Mouse (Mus musculus): ENCODE results near the gene Plcb4.

Gene Plcb4

DNA sequence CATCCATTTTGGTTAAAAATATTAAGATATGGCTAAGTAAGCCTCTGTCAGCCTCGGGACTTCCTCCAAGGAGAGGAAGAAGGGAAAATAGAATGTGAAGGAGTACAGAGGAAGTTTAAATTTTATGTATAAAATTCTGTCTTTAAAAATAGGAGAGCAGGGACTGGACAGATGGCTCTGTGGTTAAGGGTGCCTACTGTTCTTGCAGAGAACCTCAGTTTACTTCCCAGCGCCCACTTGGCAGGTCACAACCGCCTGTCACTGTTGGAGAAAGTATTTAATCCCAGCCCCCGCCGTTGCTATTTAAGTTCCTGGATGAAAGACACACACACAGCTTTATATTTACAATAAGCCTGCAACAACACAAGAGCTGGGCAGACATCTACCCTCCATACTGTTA, 347.5 kb downstream of the Plcb4 start:
- DNase-seq (ENCODE audit: low spot score), result no peak

DNA sequence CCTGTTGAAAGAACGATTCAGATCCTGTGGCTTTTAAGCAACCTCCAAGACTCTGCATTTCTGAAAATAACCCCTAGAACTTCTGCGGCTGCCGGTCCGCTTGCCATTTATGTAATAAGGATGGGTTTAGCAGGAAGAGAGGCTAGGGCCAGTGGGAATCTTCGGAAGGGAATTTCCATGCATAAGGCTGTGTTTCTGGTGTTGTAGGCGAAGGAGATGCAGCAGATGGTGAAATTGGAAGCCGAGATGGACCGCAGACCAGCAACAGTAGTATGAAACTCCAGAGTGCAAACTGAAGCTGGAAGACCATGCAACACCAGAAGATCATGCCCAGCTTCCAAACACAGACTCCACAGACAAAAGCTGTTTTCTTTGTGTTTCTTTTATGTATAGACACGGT, 353.9 kb downstream of the Plcb4 start:
- DNase-seq (ENCODE audit: low spot score), result no peak

GRCm38 (mm10) chr2:136048464-136048863, 389.7 kb downstream of the Plcb4 start:
- no peak for DNase-seq (ENCODE audit: low spot score)

DNA sequence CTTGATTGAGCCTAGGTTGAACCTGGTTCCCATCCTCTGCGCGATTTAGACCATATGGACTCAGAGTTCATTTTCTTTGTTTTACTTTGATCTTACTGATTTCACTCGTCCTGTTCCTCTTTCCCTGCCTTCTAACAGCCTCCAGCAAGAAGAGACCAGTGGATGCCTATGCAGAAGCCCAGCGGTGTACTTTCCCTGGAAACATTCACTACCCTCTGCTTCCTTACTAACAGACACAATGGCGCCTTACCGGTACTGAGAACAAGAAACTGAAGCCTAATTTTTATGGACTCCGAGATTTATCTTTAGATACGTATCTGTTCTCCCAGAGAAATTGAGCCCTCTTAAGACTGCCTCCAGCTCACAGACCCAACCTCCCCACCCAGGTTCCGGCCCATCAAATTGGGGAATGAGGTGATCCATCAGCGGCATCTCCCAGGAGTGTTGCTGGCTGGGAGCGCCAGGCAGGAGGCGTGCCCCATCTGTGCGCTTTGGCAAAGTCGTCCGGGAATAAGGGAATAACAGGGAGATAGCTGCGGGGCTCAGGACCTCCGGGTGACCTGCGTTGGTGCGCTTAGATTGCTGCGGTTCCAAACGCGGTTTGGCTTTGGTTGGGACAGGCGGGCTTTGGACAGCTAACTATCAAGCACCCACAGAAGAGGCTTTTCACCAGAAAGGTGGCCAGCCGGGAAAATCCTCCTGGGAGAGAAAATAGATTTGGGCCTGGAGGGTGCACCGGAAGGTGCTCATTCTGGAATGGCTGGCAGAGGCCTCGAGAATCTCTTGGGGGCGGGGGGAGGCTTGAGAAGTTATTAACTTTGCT, 392.2 kb downstream of the Plcb4 start:
- peak; percentile 39 for DNase-seq (ENCODE audit: low spot score)

DNA sequence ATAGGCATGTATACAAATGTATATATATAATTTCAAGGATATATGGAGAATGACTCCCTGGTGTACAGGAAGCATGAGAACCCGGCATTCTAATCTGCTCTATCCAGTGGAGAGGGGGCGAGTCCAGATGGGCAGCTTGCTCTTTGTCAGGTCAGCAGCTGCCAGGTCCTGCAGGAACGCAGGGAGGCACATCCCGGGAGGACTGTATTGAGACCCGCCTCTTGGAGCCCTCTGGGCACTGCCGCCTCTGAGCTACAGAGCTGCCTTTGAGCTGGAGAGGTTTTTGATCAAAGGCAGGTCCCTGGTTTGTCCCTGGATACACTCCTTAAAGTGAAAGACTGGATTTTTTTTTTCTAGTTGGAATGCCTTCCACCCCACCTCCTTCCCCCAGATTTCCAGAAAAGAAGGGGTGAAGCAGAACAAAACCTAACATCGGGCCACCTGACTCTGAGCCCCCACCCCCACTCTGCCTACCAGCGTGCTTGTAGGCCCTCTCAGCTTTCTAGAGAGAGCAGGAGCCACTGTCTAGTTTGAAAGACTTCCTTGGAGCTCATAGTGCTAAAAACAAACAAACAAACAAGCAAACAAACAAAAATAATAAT, 393.0 kb downstream of the Plcb4 start, which contains the start of gene Lamp5:
TSS of gene Lamp5 (plus strand) at position 552 of the 602 bp plus-strand sequence.
- DNase-seq (ENCODE audit: low spot score), result peak; percentile 59

DNA sequence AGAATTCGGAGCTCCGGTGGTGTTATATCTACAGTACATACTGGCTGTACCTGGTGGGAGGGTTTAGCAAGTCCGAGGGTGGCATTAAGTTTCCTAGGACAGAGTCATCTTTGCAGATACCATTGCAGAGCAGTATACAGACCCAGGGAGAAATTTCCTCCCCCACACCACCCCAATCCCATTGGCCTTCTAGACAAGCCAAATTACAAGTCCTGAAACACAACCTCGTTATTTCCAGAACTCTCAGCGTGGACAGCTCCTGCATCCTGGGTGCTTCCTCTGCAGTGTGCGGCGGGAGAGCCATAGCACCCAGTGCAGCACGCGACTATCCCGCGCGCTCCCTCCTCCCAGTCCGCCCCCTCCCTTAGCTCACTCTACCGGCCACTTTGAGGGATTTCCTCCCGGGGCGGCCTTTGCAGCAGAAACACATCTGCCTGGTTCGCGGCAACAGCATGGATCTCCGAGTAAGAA, 399.1 kb downstream of the Plcb4 start:
- peak; percentile 47 for DNase-seq (ENCODE audit: low spot score)

GRCm38 (mm10) chr2:136058398-136058797, 399.6 kb downstream of the Plcb4 start:
- DNase-seq (ENCODE audit: low spot score), result peak; percentile 34

- no peak for DNase-seq (ENCODE audit: low spot score)
These were observed 400.3 kb downstream of the Plcb4 start for GRCm38 (mm10) chr2:136059029-136059669.

All from retina, embryonic 14.5 days (tissue).